Mouse (Mus musculus) cerebellum, adult 2 months (tissue): Measurements from ENCODE around the gene Cyp1a1.

Source experiments
- CTCF ChIP-seq: fragments of 200-500 bp; IDR thresholded peaks from 2 replicates; pipeline ENCODE4 v1.5.1; 2011; ENCODE audit warnings: low read depth, mild to moderate bottlenecking, control low read depth, low read length, moderate library complexity, borderline replicate concordance; ENCODE audit not compliant: insufficient read depth
- POLR2A ChIP-seq: fragments of 200-500 bp; IDR thresholded peaks from 2 replicates; pipeline ENCODE4 v1.6.1; 2011; ENCODE audit warnings: low read length, control low read depth, borderline replicate concordance; ENCODE audit not compliant: insufficient read depth

DNA sequence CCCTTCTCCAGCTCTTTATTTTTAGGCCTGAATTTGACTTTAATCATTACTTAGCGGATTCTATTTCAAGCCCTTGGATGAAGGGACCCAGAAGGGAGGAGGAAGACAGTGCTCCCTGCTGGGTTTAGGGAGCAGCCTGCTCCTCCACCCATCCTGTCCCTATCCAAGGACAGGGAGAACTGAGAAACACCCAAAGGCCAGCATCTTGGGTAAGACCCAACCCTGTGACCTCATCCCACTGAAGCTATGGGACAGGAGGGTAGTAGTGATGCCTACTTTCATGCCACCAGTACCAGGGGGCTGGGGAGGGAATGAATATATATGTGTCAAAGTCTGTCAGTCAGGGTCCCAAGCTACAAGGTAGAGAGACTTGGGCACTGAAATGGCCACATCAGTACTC, 46.7 kb upstream of the Cyp1a1 start:
- no peak for TF ChIP-seq CTCF
- TF ChIP-seq POLR2A: no peak
